ENCODE assay signal across 14 mouse cellular contexts in genomic region chr11:80783460-80783859, GRCm38 (mm10). TPM values are rescaled to one million over a fixed set of nuclear protein-coding genes. Genes with fewer than 3 reads are reported as not detected.
DNase-seq lines count a peak whose midpoint lies in the region; ATAC-seq and TF ChIP-seq lines count a peak whose summit lies in the region.
"Had no signal": no experiment of that assay in that cellular context is flagged by ENCODE, and none has a peak within 500 bp of the region (broad histone marks: within the 10 kb centered on the region; RNA-seq: fewer than 3 reads in every experiment).

No protein-coding gene starts in this region.

- no peak for TF ChIP-seq POLR2A in bone marrow, adult 2 months (IDR thresholded peaks at IDR 0.05; ENCODE audit: borderline replicate concordance, control insufficient read depth, low read depth, low read length)

- no peaks in the 10 kb centered on the region for H3K36me3 ChIP-seq in liver, embryonic 11.5 days (ENCODE audit: control insufficient read depth, insufficient read depth, low read length)
- H3K36me3 ChIP-seq in stomach, embryonic 14.5 days (ENCODE audit: control insufficient read depth, insufficient read depth, low read length), result no peaks in the 10 kb centered on the region
- no peaks in the 10 kb centered on the region for H3K36me3 ChIP-seq in forebrain, postnatal 0 days (ENCODE audit: insufficient read depth)

- ATAC-seq in erythroblast, adult 5-6 weeks (replicated peaks; ENCODE audit: low FRiP score, poor library complexity, severe bottlenecking), result peak; percentile 34
- 0 out of 2 replicates have a peak, but pooled peaks have one; percentile 19 for ATAC-seq in liver, embryonic 11.5 days (replicated peaks; ENCODE audit: low FRiP score)
- ATAC-seq in stomach, embryonic 14.5 days (ENCODE audit: insufficient number of reproducible peaks, insufficient read depth, low FRiP score, low read depth), result no peak
- ATAC-seq in forebrain, postnatal 0 days, result no peak

- H3K4me3 ChIP-seq in bone marrow, adult 2 months (replicated peaks; ENCODE audit: control insufficient read depth, low read depth, low read length), result no peak overlapping the region
- no peak overlapping the region for H3K4me3 ChIP-seq in liver, embryonic 11.5 days (ENCODE audit: low read depth, low read length)
- H3K4me3 ChIP-seq in stomach, embryonic 14.5 days (ENCODE audit: low read depth, low read length), result no peak overlapping the region
- no peak overlapping the region for H3K4me3 ChIP-seq in gastrocnemius, adult 2 months
- H3K4me3 ChIP-seq in forebrain, postnatal 0 days (ENCODE audit: low read depth, low read length), result no peak overlapping the region

- H3K9ac ChIP-seq in liver, embryonic 11.5 days (ENCODE audit: low read depth, low read length), result peak overlapping the region; percentile 2; the same call in 1 of the 2 replicates
- H3K9ac ChIP-seq in stomach, embryonic 14.5 days (replicated peaks; ENCODE audit: low read depth, low read length), result no peak overlapping the region
- H3K9ac ChIP-seq in forebrain, postnatal 0 days, result no peak overlapping the region

- DNase-seq in liver, embryonic 11.5 days (ENCODE audit: low spot score), result no peak
- DNase-seq in gastrocnemius, adult 2 months, result no peak
- no peak for DNase-seq in ovary, postnatal 10 days (ENCODE audit: low spot score)
- DNase-seq in forebrain, postnatal 0 days, result no peak
- DNase-seq: adrenal gland, postnatal 14 days; cerebellum, postnatal 25 days; gastrocnemius, postnatal 25 days; heart, postnatal 14 days; layer of hippocampus, postnatal 36 days; lung, adult 2 months; right cerebral cortex, adult 18-20 months had no signal

- no peak for TF ChIP-seq CTCF in bone marrow, adult 2 months (IDR thresholded peaks at IDR 0.05; ENCODE audit: control insufficient read depth, insufficient read depth, low read length)
- no peak for TF ChIP-seq CTCF in gastrocnemius, adult 2 months (IDR thresholded peaks at IDR 0.05)
- no peak for TF ChIP-seq CTCF in forebrain, postnatal 0 days (IDR thresholded peaks at IDR 0.05; ENCODE audit: low read depth)

- intact Hi-C loops in gastrocnemius, adult 2 months (cut with DNase I), result loop anchor here (5.0 kb wide), 1 partner anchor 34 kb away; no protein-coding TSS in a partner anchor

- H3K9me3 ChIP-seq in liver, embryonic 11.5 days (ENCODE audit: control insufficient read depth, low read length), result no peaks in the 10 kb centered on the region
- H3K9me3 ChIP-seq in stomach, embryonic 14.5 days (ENCODE audit: control insufficient read depth, low read depth, low read length), result no peaks in the 10 kb centered on the region
- H3K9me3 ChIP-seq in forebrain, postnatal 0 days (ENCODE audit: low read length), result no peaks in the 10 kb centered on the region

- WGBS in bone marrow, adult 2 months, result 49% methylated on average over 7 of the region's 7 CpGs
- 24% methylated on average over 7 of the region's 7 CpGs for WGBS in liver, embryonic 11.5 days
- 49% methylated on average over 7 of the region's 7 CpGs for WGBS in stomach, embryonic 14.5 days
- WGBS in forebrain, postnatal 0 days, result 82% methylated on average over 7 of the region's 7 CpGs

- peak overlapping the region; percentile 54; the same call in 1 of the 2 replicates for H3K27ac ChIP-seq in bone marrow, adult 2 months (ENCODE audit: control insufficient read depth, insufficient read depth, low read depth, low read length, poor library complexity)
- peak overlapping the region; percentile 98 for H3K27ac ChIP-seq in liver, embryonic 11.5 days (ENCODE audit: low read depth, low read length)
- H3K27ac ChIP-seq in stomach, embryonic 14.5 days (ENCODE audit: low read length), result peak overlapping the region; percentile 78; the same call in 1 of the 2 replicates
- H3K27ac ChIP-seq in gastrocnemius, adult 2 months, result no peak overlapping the region
- H3K27ac ChIP-seq in forebrain, postnatal 0 days (ENCODE audit: low read depth, low read length), result no peak overlapping the region

- H3K27me3 ChIP-seq in liver, embryonic 11.5 days (replicated peaks; ENCODE audit: control insufficient read depth, insufficient read depth, low read length), result no peaks in the 10 kb centered on the region
- no peaks in the 10 kb centered on the region for H3K27me3 ChIP-seq in stomach, embryonic 14.5 days (ENCODE audit: control insufficient read depth, insufficient read depth, low read length)
- H3K27me3 ChIP-seq in forebrain, postnatal 0 days (ENCODE audit: insufficient read depth, low read length), result no peaks in the 10 kb centered on the region

- no peaks in the 10 kb centered on the region; the same call in 1 of the 2 replicates for H3K4me1 ChIP-seq in bone marrow, adult 2 months (ENCODE audit: control insufficient read depth, insufficient read depth, low read length)
- peaks cover 25% of the 10 kb centered on the region for H3K4me1 ChIP-seq in liver, embryonic 11.5 days (replicated peaks; ENCODE audit: control insufficient read depth, insufficient read depth, low read length)
- H3K4me1 ChIP-seq in stomach, embryonic 14.5 days (ENCODE audit: control insufficient read depth, insufficient read depth, low read length), result no peaks in the 10 kb centered on the region
- H3K4me1 ChIP-seq in forebrain, postnatal 0 days (ENCODE audit: insufficient read depth), result no peaks in the 10 kb centered on the region; the same call in 1 of the 2 replicates

- H3K4me2 ChIP-seq in liver, embryonic 11.5 days, result peak overlapping the region; percentile 64
- no peak overlapping the region for H3K4me2 ChIP-seq in stomach, embryonic 14.5 days (replicated peaks; ENCODE audit: low read depth, low read length)
- H3K4me2 ChIP-seq in forebrain, postnatal 0 days (ENCODE audit: low read depth), result no peak overlapping the region

RNA-seq across cellular contexts. Expression of gene Myo1d, which starts 3.6 kb away (rescaled TPM):
- 4.5 and 6.4 TPM in 2 replicates for polyA plus RNA-seq in bone marrow, adult 2 months (2011; ENCODE audit: insufficient read depth, insufficient read length, low replicate concordance, missing spikeins)
- total RNA-seq in erythroblast, adult 5-6 weeks (2015; ENCODE audit: low replicate concordance), result 64.4 and 69.2 TPM in 2 replicates
- 74.5 and 89.8 TPM in 2 replicates for total RNA-seq in erythroblast, adult 5-6 weeks (2017; ENCODE audit: low replicate concordance)
- polyA plus RNA-seq in liver, embryonic 11.5 days (2014; fragmentation: Nextera tagmentation; extraction: Ambion mirVana), result 9.3 TPM in 2 replicates
- 24.3 and 25.8 TPM in 2 replicates for polyA plus RNA-seq in stomach, embryonic 14.5 days (2014; fragmentation: Nextera tagmentation; extraction: Ambion mirVana)
- total RNA-seq in gastrocnemius, adult 2 months (2021), result 1 to 10 TPM; 2.7 to 5.3 TPM
- total RNA-seq in forebrain, postnatal 0 days (2014; rRNA removed), result 1.7 and 3.4 TPM in 2 replicates
- 0.88 and 1.2 TPM in 2 replicates for polyA plus RNA-seq in forebrain, postnatal 0 days (2015; fragmentation: Nextera tagmentation; extraction: Ambion mirVana)

RNA-seq across cellular contexts. Expression of gene Tmem98, which starts 26.5 kb away (rescaled TPM):
- polyA plus RNA-seq in bone marrow, adult 2 months (2011; ENCODE audit: insufficient read depth, insufficient read length, low replicate concordance, missing spikeins), result 0.92 and 3.6 TPM in 2 replicates
- not detected in 2 replicates for total RNA-seq in erythroblast, adult 5-6 weeks (2015; ENCODE audit: low replicate concordance)
- not detected in 2 replicates for total RNA-seq in erythroblast, adult 5-6 weeks (2017; ENCODE audit: low replicate concordance)
- polyA plus RNA-seq in liver, embryonic 11.5 days (2014; fragmentation: Nextera tagmentation; extraction: Ambion mirVana), result 49.0 and 52.3 TPM in 2 replicates
- 128 and 132 TPM in 2 replicates for polyA plus RNA-seq in stomach, embryonic 14.5 days (2014; fragmentation: Nextera tagmentation; extraction: Ambion mirVana)
- total RNA-seq in gastrocnemius, adult 2 months (2021), result 1 to 10 TPM in 1 of 2 experiments, under 1 TPM in 1; 0.87 to 1.3 TPM
- 15.7 and 18.3 TPM in 2 replicates for total RNA-seq in forebrain, postnatal 0 days (2014; rRNA removed)
- polyA plus RNA-seq in forebrain, postnatal 0 days (2015; fragmentation: Nextera tagmentation; extraction: Ambion mirVana), result 20.5 and 20.8 TPM in 2 replicates

Comparison
In these comparisons a context has a peak if more than half of its experiments do, and no peak if none do; other contexts are left out.
1. H3K27ac ChIP-seq: peak in bone marrow, adult 2 months (single experiment), liver, embryonic 11.5 days (single experiment) and stomach, embryonic 14.5 days (single experiment); none in gastrocnemius, adult 2 months (single experiment) and forebrain, postnatal 0 days (single experiment).
2. ATAC-seq: peak in erythroblast, adult 5-6 weeks (single experiment) and liver, embryonic 11.5 days (single experiment); none in stomach, embryonic 14.5 days (single experiment) and forebrain, postnatal 0 days (single experiment).